Mouse (Mus musculus): ENCODE results near the gene Fcna. TPM values are rescaled to one million over a fixed set of nuclear protein-coding genes. Genes with fewer than 3 reads are reported as not detected.

Fcna gene
- polyA plus RNA-seq, 1 experiment from 2014 or later: 37.5 TPM

DNA sequence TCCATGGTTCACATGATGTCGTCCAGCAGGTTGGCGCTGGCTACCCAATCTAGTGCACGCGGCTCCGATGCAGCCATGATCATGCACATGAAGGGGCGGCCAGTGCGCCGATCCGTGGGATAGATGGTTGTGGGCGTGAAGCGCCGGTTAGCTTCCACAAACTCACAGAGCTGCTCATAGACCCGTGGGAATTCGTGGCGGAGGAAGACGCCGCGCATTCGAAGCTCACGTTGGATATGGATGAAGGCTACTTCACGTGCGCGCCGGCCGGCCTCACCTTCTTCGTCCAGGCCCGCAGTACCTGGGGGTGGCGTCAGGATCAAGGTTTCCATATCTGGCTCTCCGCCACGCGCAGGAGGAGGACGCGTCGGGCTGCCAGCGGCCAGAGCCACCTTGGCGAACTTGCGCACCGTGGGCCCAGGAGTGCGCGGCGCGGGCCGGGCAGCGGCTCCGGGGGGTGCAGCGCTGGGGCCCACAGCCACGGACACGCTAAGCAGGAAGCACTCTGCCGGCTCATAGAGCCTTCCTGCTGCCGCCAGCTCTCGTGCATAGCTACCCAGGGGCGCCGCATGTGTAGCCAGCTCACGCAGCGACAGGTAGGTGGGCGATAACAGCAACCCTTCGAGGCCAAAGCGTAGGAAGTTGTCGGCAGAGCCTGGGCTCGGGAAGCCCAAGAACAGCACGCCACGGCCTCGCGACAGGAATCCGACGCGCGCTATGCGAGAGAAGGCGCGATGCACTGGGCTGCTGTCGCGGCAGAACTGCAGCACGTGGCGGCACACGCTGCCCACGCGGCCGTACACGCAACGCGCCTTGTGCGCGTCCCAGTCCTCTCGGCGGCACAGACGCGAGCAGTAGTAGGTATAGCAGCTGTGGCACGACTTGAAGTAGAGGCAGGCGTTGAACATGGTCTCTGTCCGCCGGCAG is 50.6 kb downstream of the Fcna start:
- Histone ChIP-seq H3K27ac (no peak overlapping the region), H3K4me3 (replicated peaks) (peak overlapping the region; percentile 23), H3K27me3 (peaks cover 62% of the 10 kb centered on the region), H3K9me3 (replicated peaks) (no peaks in the 10 kb centered on the region), H3K4me2 (peak overlapping the region; percentile 28), H3K9ac (no peak overlapping the region), H3K4me1 (replicated peaks) (peaks cover 81% of the 10 kb centered on the region), H3K36me3 (no peaks in the 10 kb centered on the region)
- ATAC-seq (ENCODE audit: low read depth) (no peak), DNase-seq (no peak)
- WGBS (ENCODE audit: insufficient replicate concordance): 19% methylated on average over 88 of the region's 92 CpGs

DNA sequence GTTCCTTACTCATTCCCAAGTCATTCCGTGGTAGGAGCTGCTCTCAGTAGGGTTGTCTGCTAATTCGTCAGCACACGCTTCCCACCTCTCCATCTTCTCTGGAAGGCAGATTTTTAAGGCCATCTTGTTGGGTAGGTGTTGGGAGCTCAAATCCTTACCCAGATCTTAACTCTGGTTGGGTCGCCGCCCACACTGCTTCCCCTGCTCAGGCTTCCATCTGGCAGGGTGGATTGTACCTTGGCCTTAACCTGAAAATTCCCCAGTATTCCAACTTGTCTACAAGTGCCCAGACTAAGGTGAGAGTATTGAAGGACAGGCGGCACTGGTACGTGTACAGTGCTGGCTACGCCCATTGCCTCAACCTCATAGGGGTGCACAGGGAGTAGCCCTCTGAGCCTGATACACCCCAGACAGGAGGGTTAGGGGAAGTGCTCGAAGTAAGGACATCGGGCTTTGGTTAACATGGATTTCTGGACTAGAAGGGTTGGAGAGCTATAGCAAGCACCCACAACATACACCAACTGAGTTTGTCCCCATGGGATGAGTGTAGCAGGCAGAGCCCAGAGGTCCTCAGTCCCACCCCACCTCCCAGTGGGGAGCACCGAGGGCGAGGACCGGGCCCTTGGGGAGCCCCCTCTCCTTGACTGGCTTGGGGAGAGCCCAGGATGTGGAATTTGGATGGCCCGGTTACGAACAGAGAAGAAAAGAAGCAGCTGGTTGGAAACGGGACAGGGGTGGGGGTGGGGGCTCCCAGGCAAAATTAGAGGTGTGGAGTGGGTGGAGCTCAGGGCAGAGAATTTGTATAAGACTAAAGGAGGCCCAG is 51.6 kb downstream of the Fcna start:
- H3K4me1 ChIP-seq (replicated peaks): peaks cover 76% of the 10 kb centered on the region
- peaks cover 60% of the 10 kb centered on the region for H3K27me3 ChIP-seq
- peak overlapping the region; percentile 64; the same call in 1 of the 2 replicates for H3K4me3 ChIP-seq (replicated peaks)
- no peaks in the 10 kb centered on the region for H3K36me3 ChIP-seq
- 73% methylated on average over 16 of the region's 16 CpGs for WGBS (ENCODE audit: insufficient replicate concordance)
- H3K9ac ChIP-seq: no peak overlapping the region
- H3K4me2 ChIP-seq: peak overlapping the region; percentile 87; the same call in 1 of the 2 replicates
- no peak overlapping the region for H3K27ac ChIP-seq
- no peaks in the 10 kb centered on the region for H3K9me3 ChIP-seq (replicated peaks)
- DNase-seq (no peak), ATAC-seq (ENCODE audit: low read depth) (no peak)

DNA sequence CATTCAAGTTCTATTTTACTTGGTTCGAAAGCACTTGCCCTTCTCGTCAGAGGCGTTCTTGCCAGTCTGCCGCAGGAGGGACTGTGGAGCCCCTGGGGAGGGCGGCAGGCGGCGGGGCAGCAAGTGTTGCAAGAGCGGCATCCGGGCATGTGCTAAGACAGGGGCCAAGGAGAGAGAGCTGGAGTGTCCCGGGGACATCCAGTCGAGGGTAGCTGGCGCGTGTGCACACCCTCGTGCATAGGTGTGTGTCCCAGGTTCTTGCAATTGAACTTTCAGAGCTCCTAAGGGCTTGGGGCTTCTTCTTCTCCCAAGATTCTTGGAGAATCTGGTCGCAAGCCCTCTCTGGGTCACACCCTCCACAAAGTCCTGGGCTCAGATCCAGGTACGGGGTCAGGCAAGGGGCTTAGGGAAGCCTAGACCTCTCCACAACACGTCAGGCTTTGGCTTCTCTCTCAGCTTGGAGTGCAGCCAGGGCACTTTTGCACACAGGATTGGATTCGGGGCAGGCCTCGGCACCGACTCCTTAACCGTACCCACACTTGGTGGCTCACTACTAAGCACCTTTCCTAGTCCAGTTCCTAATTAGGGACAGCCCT is 52.3 kb downstream of the Fcna start:
- Histone ChIP-seq H3K27ac (peak overlapping the region; percentile 53), H3K4me1 (replicated peaks) (peaks cover 75% of the 10 kb centered on the region), H3K4me2 (peak overlapping the region; percentile 87), H3K36me3 (no peaks in the 10 kb centered on the region), H3K27me3 (peaks cover 53% of the 10 kb centered on the region), H3K4me3 (replicated peaks) (peak overlapping the region; percentile 64), H3K9me3 (replicated peaks) (no peaks in the 10 kb centered on the region), H3K9ac (peak overlapping the region; percentile 66)
- ATAC-seq (ENCODE audit: low read depth): no peak
- 24% methylated on average over 21 of the region's 21 CpGs for WGBS (ENCODE audit: insufficient replicate concordance)
- no peak for DNase-seq

Other genes starting within 250 kb of the Fcna start
- 0.40 and 0.41 TPM in 2 replicates for gene Entpd2, start 232.2 kb downstream of the Fcna start, polyA plus RNA-seq (2015; fragmentation: Nextera tagmentation; extraction: Ambion mirVana)
- gene Npdc1, start 228.7 kb downstream of the Fcna start, polyA plus RNA-seq (2015; fragmentation: Nextera tagmentation; extraction: Ambion mirVana): 4.2 and 5.1 TPM in 2 replicates
- gene Fut7, start 204.8 kb downstream of the Fcna start, polyA plus RNA-seq (2015; fragmentation: Nextera tagmentation; extraction: Ambion mirVana): 0.56 and 0.97 TPM in 2 replicates
- gene Abca2, start 199.3 kb downstream of the Fcna start, polyA plus RNA-seq (2015; fragmentation: Nextera tagmentation; extraction: Ambion mirVana): 1.4 and 1.6 TPM in 2 replicates
- gene Clic3, start 171.2 kb downstream of the Fcna start, polyA plus RNA-seq (2015; fragmentation: Nextera tagmentation; extraction: Ambion mirVana): 0.21 and 0.25 TPM in 2 replicates
- gene Paxx, start 166.9 kb downstream of the Fcna start, polyA plus RNA-seq (2015; fragmentation: Nextera tagmentation; extraction: Ambion mirVana): 7.2 and 7.7 TPM in 2 replicates
- 0.38 TPM in 1 of 2 replicates, not detected in the other for gene Ptgds, start 158.0 kb downstream of the Fcna start, polyA plus RNA-seq (2015; fragmentation: Nextera tagmentation; extraction: Ambion mirVana)
- gene Lcn12, start 134.1 kb downstream of the Fcna start, polyA plus RNA-seq (2015; fragmentation: Nextera tagmentation; extraction: Ambion mirVana): not detected in 2 replicates
- gene Fbxw5, start 127.3 kb downstream of the Fcna start, polyA plus RNA-seq (2015; fragmentation: Nextera tagmentation; extraction: Ambion mirVana): 27.9 and 31.1 TPM in 2 replicates
- gene C8g, start 126.3 kb downstream of the Fcna start, polyA plus RNA-seq (2015; fragmentation: Nextera tagmentation; extraction: Ambion mirVana): 25.8 and 26.8 TPM in 2 replicates
- gene Traf2, start 81.1 kb downstream of the Fcna start, polyA plus RNA-seq (2015; fragmentation: Nextera tagmentation; extraction: Ambion mirVana): 16.6 and 18.7 TPM in 2 replicates
- 275 and 306 TPM in 2 replicates for gene Edf1, start 70.2 kb downstream of the Fcna start, polyA plus RNA-seq (2015; fragmentation: Nextera tagmentation; extraction: Ambion mirVana)
- gene Mamdc4, start 53.2 kb downstream of the Fcna start, polyA plus RNA-seq (2015; fragmentation: Nextera tagmentation; extraction: Ambion mirVana): 1.6 and 2.7 TPM in 2 replicates
- gene Phpt1, start 52.8 kb downstream of the Fcna start, polyA plus RNA-seq (2015; fragmentation: Nextera tagmentation; extraction: Ambion mirVana): 50.2 and 50.3 TPM in 2 replicates
- 0.02 TPM in 1 of 2 replicates, not detected in the other for gene Ajm1, start 46.3 kb downstream of the Fcna start, polyA plus RNA-seq (2015; fragmentation: Nextera tagmentation; extraction: Ambion mirVana)
- gene Rabl6, start 19.5 kb downstream of the Fcna start, polyA plus RNA-seq (2015; fragmentation: Nextera tagmentation; extraction: Ambion mirVana): 29.7 and 29.8 TPM in 2 replicates
- gene Ccdc183, start 10.4 kb downstream of the Fcna start, polyA plus RNA-seq (2015; fragmentation: Nextera tagmentation; extraction: Ambion mirVana): 0.09 and 0.14 TPM in 2 replicates
- gene Tmem141, start 6.0 kb downstream of the Fcna start, polyA plus RNA-seq (2015; fragmentation: Nextera tagmentation; extraction: Ambion mirVana): 7.8 and 8.3 TPM in 2 replicates
- not detected in 2 replicates for gene Lcn8, start 25.1 kb upstream of the Fcna start, polyA plus RNA-seq (2015; fragmentation: Nextera tagmentation; extraction: Ambion mirVana)
- not detected in 2 replicates for gene Lcn5, start 29.9 kb upstream of the Fcna start, polyA plus RNA-seq (2015; fragmentation: Nextera tagmentation; extraction: Ambion mirVana)
- not detected in 2 replicates for gene Lcn6, start 48.8 kb upstream of the Fcna start, polyA plus RNA-seq (2015; fragmentation: Nextera tagmentation; extraction: Ambion mirVana)
- gene Lcn10, start 54.7 kb upstream of the Fcna start, polyA plus RNA-seq (2015; fragmentation: Nextera tagmentation; extraction: Ambion mirVana): not detected in 2 replicates
- gene Obp2a, start 72.0 kb upstream of the Fcna start, polyA plus RNA-seq (2015; fragmentation: Nextera tagmentation; extraction: Ambion mirVana): not detected in 2 replicates
- gene Bmyc, start 78.7 kb upstream of the Fcna start, polyA plus RNA-seq (2015; fragmentation: Nextera tagmentation; extraction: Ambion mirVana): 12.8 and 13.4 TPM in 2 replicates
- not detected in 2 replicates for gene Obp2b, start 109.0 kb upstream of the Fcna start, polyA plus RNA-seq (2015; fragmentation: Nextera tagmentation; extraction: Ambion mirVana)
- gene Lcn3, start 137.5 kb upstream of the Fcna start, polyA plus RNA-seq (2015; fragmentation: Nextera tagmentation; extraction: Ambion mirVana): not detected in 2 replicates
- gene Lcn11, start 149.0 kb upstream of the Fcna start, polyA plus RNA-seq (2015; fragmentation: Nextera tagmentation; extraction: Ambion mirVana): not detected in 2 replicates
- gene Gm13539, start 154.2 kb upstream of the Fcna start, polyA plus RNA-seq (2015; fragmentation: Nextera tagmentation; extraction: Ambion mirVana): not detected in 2 replicates
- gene Glt6d1, start 187.8 kb upstream of the Fcna start, polyA plus RNA-seq (2015; fragmentation: Nextera tagmentation; extraction: Ambion mirVana): not detected in 2 replicates
- not detected in 2 replicates for gene Lcn9, start 195.1 kb upstream of the Fcna start, polyA plus RNA-seq (2015; fragmentation: Nextera tagmentation; extraction: Ambion mirVana)
- not detected in 2 replicates for gene Sohlh1, start 219.2 kb upstream of the Fcna start, polyA plus RNA-seq (2015; fragmentation: Nextera tagmentation; extraction: Ambion mirVana)
- 0.09 TPM in 1 of 2 replicates, not detected in the other for gene Kcnt1, start 235.7 kb upstream of the Fcna start, polyA plus RNA-seq (2015; fragmentation: Nextera tagmentation; extraction: Ambion mirVana)